Mouse (Mus musculus) CH12.LX (cell line): ENCODE results near the gene Ankrd9. TPM values are rescaled to one million over a fixed set of nuclear protein-coding genes. Genes with fewer than 3 reads are reported as not detected.

Experiments used
- DNase-seq: peaks from one replicate; pipeline ENCODE4 v3.0.0-alpha.2; 2013; ENCODE audit errors: extremely low read depth
- H3K27ac ChIP-seq: 2 replicates; pipeline ENCODE4 v1.5.1; 2012; ENCODE audit warnings: low read depth, mild to moderate bottlenecking, control low read depth, moderate library complexity; ENCODE audit not compliant: insufficient read depth
- H3K27me3 ChIP-seq: replicated peaks from 2 replicates; pipeline ENCODE3; 2012; ENCODE audit warnings: inconsistent platforms
- H3K36me3 ChIP-seq, 2 experiments: replicated peaks in 1 of 2; 2 replicates each; pipeline versions ENCODE3 to v1.6.1; 2012; ENCODE audit warnings: inconsistent platforms in 1 of 2, low read length in 1 of 2, mild to moderate bottlenecking in 1 of 2, mixed read lengths in 1 of 2, moderate library complexity in 1 of 2; ENCODE audit not compliant: control insufficient read depth in 1 of 2, insufficient read depth in 1 of 2
- H3K4me1 ChIP-seq, 2 experiments: 2 replicates each; pipeline ENCODE4 v1.6.1; 2012; ENCODE audit warnings: inconsistent platforms in 1 of 2, moderate library complexity in 1 of 2; ENCODE audit not compliant: insufficient read depth in 2 of 2, control insufficient read depth in 1 of 2
- H3K4me2 ChIP-seq: 2 replicates; pipeline ENCODE4 v1.6.1; 2012; ENCODE audit warnings: low read depth, mild to moderate bottlenecking, control low read depth; ENCODE audit not compliant: poor library complexity, insufficient read depth, severe bottlenecking
- H3K4me3 ChIP-seq, 3 experiments: fragments of 150-350 bp in 1 of 3; sonication (generic) in 1 of 3; replicated peaks in 1 of 3; 2 replicates each; pipeline versions ENCODE3 to v1.5.1; 2011 to 2012; ENCODE audit warnings: low read depth in 2 of 3, low read length in 2 of 3, mild to moderate bottlenecking in 2 of 3, moderate library complexity in 2 of 3, control low read depth in 1 of 3, improper control_type of control experiment in 1 of 3, inconsistent platforms in 1 of 3, mixed read lengths in 1 of 3; ENCODE audit not compliant: poor library complexity in 1 of 3
- H3K79me2 ChIP-seq: replicated peaks from 2 replicates; pipeline ENCODE4 v1.6.1; 2012; ENCODE audit warnings: mild to moderate bottlenecking, moderate library complexity; ENCODE audit not compliant: control insufficient read depth, poor library complexity, insufficient read depth, severe bottlenecking; ENCODE audit errors: extremely low read depth
- H3K9ac ChIP-seq: 2 replicates; pipeline ENCODE4 v1.6.1; 2012; ENCODE audit warnings: low read depth, mild to moderate bottlenecking, control low read depth, moderate library complexity; ENCODE audit not compliant: insufficient read depth
- H3K9me3 ChIP-seq: replicated peaks from 2 replicates; pipeline ENCODE3; 2012; ENCODE audit warnings: low read length, inconsistent platforms, mixed read lengths
- BHLHE40 ChIP-seq: IDR thresholded peaks from 2 replicates; pipeline ENCODE4 v1.6.1; 2011; ENCODE audit warnings: mild to moderate bottlenecking, low read depth, low read length, improper control_type of control experiment
- CHD1 ChIP-seq: IDR thresholded peaks from 2 replicates; pipeline ENCODE4 v1.6.1; 2012; ENCODE audit warnings: low read depth, low read length, improper control_type of control experiment, inconsistent platforms
- CTCF ChIP-seq, 2 experiments: IDR thresholded peaks in 1 of 2; conservative IDR thresholded peaks in 1 of 2; 2 replicates each; pipeline ENCODE4 v1.5.1; 2011 to 2012; ENCODE audit warnings: low read depth in 2 of 2, low read length in 2 of 2, improper control_type of control experiment in 1 of 2, inconsistent platforms in 1 of 2, mild to moderate bottlenecking in 1 of 2, moderate library complexity in 1 of 2
- ELF1 ChIP-seq: IDR thresholded peaks from 2 replicates; pipeline ENCODE4 v1.6.1; 2014; ENCODE audit warnings: low read depth, mild to moderate bottlenecking, inconsistent platforms, low read length, improper control_type of control experiment
- EP300 ChIP-seq: IDR thresholded peaks from 2 replicates; pipeline ENCODE4 v1.6.1; 2011; ENCODE audit warnings: low read length, improper control_type of control experiment
- ETS1 ChIP-seq: conservative IDR thresholded peaks from 2 replicates; pipeline ENCODE4 v1.6.1; 2012; ENCODE audit warnings: low read depth, mild to moderate bottlenecking, inconsistent platforms, low read length, improper control_type of control experiment, moderate library complexity
- HCFC1 ChIP-seq: IDR thresholded peaks from 2 replicates; pipeline ENCODE4 v1.6.1; 2012; ENCODE audit warnings: low read depth, mild to moderate bottlenecking, inconsistent platforms, low read length, improper control_type of control experiment
- IRF4 ChIP-seq: IDR thresholded peaks from 2 replicates; pipeline ENCODE4 v1.6.1; 2014; ENCODE audit warnings: low read depth, mild to moderate bottlenecking, inconsistent platforms, low read length, improper control_type of control experiment
- JUN ChIP-seq: IDR thresholded peaks from 2 replicates; pipeline ENCODE4 v1.6.1; 2011; ENCODE audit warnings: low read depth, mild to moderate bottlenecking, low read length, improper control_type of control experiment, moderate library complexity; ENCODE audit not compliant: insufficient read depth
- JUND ChIP-seq: conservative IDR thresholded peaks from 2 replicates; pipeline ENCODE4 v1.6.1; 2011; ENCODE audit warnings: low read depth, low read length, improper control_type of control experiment
- MAX ChIP-seq: IDR thresholded peaks from 2 replicates; pipeline ENCODE4 v1.6.1; 2011; ENCODE audit warnings: low read length, improper control_type of control experiment
- MAZ ChIP-seq: IDR thresholded peaks from 2 replicates; pipeline ENCODE4 v1.6.1; 2012; ENCODE audit warnings: low read depth, mild to moderate bottlenecking, inconsistent platforms, low read length, improper control_type of control experiment, moderate library complexity
- MEF2A ChIP-seq: IDR thresholded peaks from 2 replicates; pipeline ENCODE4 v1.6.1; 2014; ENCODE audit warnings: low read depth, mild to moderate bottlenecking, inconsistent platforms, low read length, improper control_type of control experiment, borderline replicate concordance
- NELFE ChIP-seq: IDR thresholded peaks from 2 replicates; pipeline ENCODE4 v1.6.1; 2011; ENCODE audit warnings: low read depth, low read length, improper control_type of control experiment
- POLR2A ChIP-seq: IDR thresholded peaks from 2 replicates; pipeline ENCODE4 v1.6.1; 2011; ENCODE audit warnings: low read depth, mild to moderate bottlenecking, improper control_type of control experiment, low read length
- RCOR1 ChIP-seq: conservative IDR thresholded peaks from 2 replicates; pipeline ENCODE4 v1.6.1; 2012; ENCODE audit warnings: low read depth, mild to moderate bottlenecking, inconsistent platforms, low read length, improper control_type of control experiment
- SIN3A ChIP-seq: IDR thresholded peaks from 2 replicates; pipeline ENCODE4 v1.6.1; 2012; ENCODE audit warnings: low read length, improper control_type of control experiment, inconsistent platforms
- ZKSCAN1 ChIP-seq: IDR thresholded peaks from 2 replicates; pipeline ENCODE4 v1.6.1; 2012; ENCODE audit warnings: low read depth, inconsistent platforms, low read length, improper control_type of control experiment, borderline replicate concordance
- ZMIZ1 ChIP-seq: IDR thresholded peaks from 2 replicates; pipeline ENCODE4 v1.6.1; 2012; ENCODE audit warnings: low read depth, mild to moderate bottlenecking, inconsistent platforms, low read length, improper control_type of control experiment
- ZNF384 ChIP-seq: IDR thresholded peaks from 2 replicates; pipeline ENCODE4 v1.6.1; 2012; ENCODE audit warnings: low read depth, low read length, improper control_type of control experiment, inconsistent platforms
- dilution Hi-C: fragments of 300-500 bp; cut with MboI; formaldehyde crosslinking; loops from 2 replicates; pipeline ENCODE4 v1.14.3; 2020; ENCODE audit warnings: low sequenced_read_pairs; ENCODE audit not compliant: extremely low pct_unique_long_range_greater_than_20kb, extremely low pct_ligation_motif_present
- in situ Hi-C: fragments of 300-500 bp; cut with MboI; formaldehyde crosslinking; loops from 3 replicates; pipeline ENCODE4 v1.14.3; 2019; ENCODE audit warnings: low sequenced_read_pairs, low pct_ligation_motif_present, low pct_unique_long_range_greater_than_20kb, mixed read lengths
- polyA plus RNA-seq: library from polyadenylated mRNA; unstranded; fragments of >175 nt; gene quantifications from 2 replicates; pipeline ENCODE4 v1.2.1, GENCODE M21; 2012; ENCODE audit warnings: low read depth; ENCODE audit not compliant: insufficient read length
- total RNA-seq, 2 experiments: library from RNA; depleted of rRNA; stranded (reverse); fragments of 300-350 nt in 1 of 2; fragments of >200 nt in 1 of 2; gene quantifications; 2 replicates each; pipeline ENCODE4 v1.2.3; 2012 to 2014

The Ankrd9 gene
- total and polyA plus RNA-seq, 3 experiments: 2.4 to 5.2 (median 2.5) TPM

DNA sequence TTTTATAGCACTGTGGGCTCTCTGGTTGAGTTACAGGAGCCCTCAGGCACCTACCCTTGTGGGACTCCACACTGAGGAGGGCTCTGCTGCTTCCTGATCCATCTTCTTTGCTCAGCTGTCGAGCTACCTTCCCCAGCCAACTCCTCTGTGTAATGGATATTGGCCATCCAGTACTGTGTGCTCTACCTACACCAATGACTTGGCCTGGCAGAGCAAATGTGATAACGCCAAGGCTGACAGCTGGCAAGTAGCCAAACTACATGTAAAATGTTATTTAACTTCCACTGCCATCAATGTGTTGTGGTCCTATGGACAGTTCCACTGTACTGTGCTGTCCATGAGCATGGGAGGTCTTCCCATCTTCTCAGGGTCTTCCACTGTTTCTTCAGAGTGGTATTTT, 16.9 kb downstream of the Ankrd9 start:
- Histone ChIP-seq H3K36me3 (peaks cover 15 to 45% of the 10 kb centered on the region in 2 experiments), H3K4me3 (no peak overlapping the region), H3K4me2 (no peak overlapping the region), H3K9ac (no peak overlapping the region), H3K27me3 (no peaks in the 10 kb centered on the region), H3K9me3 (no peaks in the 10 kb centered on the region), H3K4me1 (peaks cover 3 to 19% of the 10 kb centered on the region in 2 experiments), H3K79me2 (no peaks in the 10 kb centered on the region), H3K27ac (no peak overlapping the region)
- DNase-seq: no peak
- in situ Hi-C loops (no loop called here), dilution Hi-C loops (no loop called here)
- TF ChIP-seq MEF2A (no peak), BHLHE40 (no peak), EP300 (no peak), MAZ (no peak), SIN3A (no peak), IRF4 (no peak), ETS1 (no peak), JUN (no peak), MAX (no peak), JUND (no peak), NELFE (no peak), HCFC1 (no peak), ZNF384 (no peak), ZKSCAN1 (no peak), CTCF (conservative IDR thresholded peaks at IDR 0.05 in 1 of 2, IDR thresholded peaks at IDR 0.05 in 1 of 2; ENCODE audit: low read depth in 2 of 2, low read length in 2 of 2) (no peak), CHD1 (no peak), ELF1 (no peak), ZMIZ1 (no peak), POLR2A (no peak)

DNA sequence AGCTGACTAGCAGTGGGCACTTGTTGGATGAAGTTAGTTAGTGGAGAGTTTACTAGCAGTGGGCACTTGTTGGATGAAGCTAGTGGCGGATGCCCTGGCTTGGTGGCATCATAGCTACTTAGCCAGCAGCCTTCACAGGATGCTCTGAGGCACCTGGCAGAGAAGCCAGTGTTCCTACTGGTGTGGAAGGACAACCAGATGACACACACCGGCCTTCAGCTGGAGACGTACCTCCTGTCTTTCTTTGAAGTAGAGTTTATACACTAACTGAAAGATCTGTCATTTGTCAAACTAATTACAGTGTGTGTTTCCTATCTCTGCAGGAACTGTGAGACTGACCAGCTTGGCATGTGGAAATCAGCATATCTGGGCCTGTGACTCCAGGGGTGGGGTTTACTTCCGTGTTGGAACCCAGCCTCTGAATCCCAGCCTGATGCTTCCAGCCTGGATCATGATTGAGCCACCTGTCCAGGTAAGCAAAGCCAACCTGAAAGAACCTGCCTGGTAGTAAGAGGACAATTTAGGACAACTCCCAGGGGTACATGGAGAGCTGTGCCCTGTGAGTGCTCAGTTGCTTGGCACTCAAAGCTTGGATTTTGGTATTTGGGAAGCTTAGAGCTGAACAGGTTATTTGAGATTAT, 24.4 kb downstream of the Ankrd9 start:
- Histone ChIP-seq H3K36me3 (peaks cover 6 to 43% of the 10 kb centered on the region in 2 experiments), H3K27ac (no peak overlapping the region), H3K4me3 (no peak overlapping the region), H3K9ac (no peak overlapping the region), H3K9me3 (no peaks in the 10 kb centered on the region), H3K79me2 (no peaks in the 10 kb centered on the region), H3K4me2 (no peak overlapping the region), H3K27me3 (no peaks in the 10 kb centered on the region), H3K4me1 (peaks cover 3 to 32% of the 10 kb centered on the region in 2 experiments)
- in situ Hi-C loops (no loop called here), dilution Hi-C loops (no loop called here)
- DNase-seq: no peak
- no peak for TF ChIP-seq RCOR1
- no peak for TF ChIP-seq HCFC1
- TF ChIP-seq ZKSCAN1: no peak
